Mouse (Mus musculus) kidney, postnatal 0 days (tissue): ENCODE measurements around the gene BC049730. TPM values are rescaled to one million over a fixed set of nuclear protein-coding genes. Genes with fewer than 3 reads are reported as not detected.
"Not testable (repeated sequence)": the region's sequence is repeated elsewhere in the genome, so short reads cannot be mapped to it uniquely, and the experiment has no call there.

Source experiments
- ATAC-seq: fragments of 200-750 bp; cut with Nextera tagmentation; replicated peaks from 2 replicates; pipeline ENCODE4 v1.8.0; 2017; ENCODE audit warnings: low read depth, moderate number of reproducible peaks, moderate TSS enrichment, moderate library complexity; ENCODE audit not compliant: low FRiP score
- DNase-seq: peaks from one replicate; pipeline ENCODE4 v3.0.0-alpha.2; 2016; ENCODE audit warnings: low spot score
- H3K27ac ChIP-seq: fragments of 300-500 bp; sonication (generic); 2 replicates; pipeline ENCODE4 v1.5.1; 2014; ENCODE audit warnings: mild to moderate bottlenecking
- H3K27me3 ChIP-seq: fragments of 300-500 bp; sonication (generic); 2 replicates; pipeline ENCODE4 v1.6.1; 2014; ENCODE audit warnings: low read length, mixed read lengths; ENCODE audit not compliant: insufficient read depth
- H3K36me3 ChIP-seq: fragments of 300-500 bp; sonication (generic); 2 replicates; pipeline ENCODE4 v1.6.1; 2014; ENCODE audit warnings: low read length, mixed read lengths; ENCODE audit not compliant: insufficient read depth
- H3K4me1 ChIP-seq: fragments of 300-500 bp; sonication (generic); replicated peaks from 2 replicates; pipeline ENCODE4 v1.6.1; 2014; ENCODE audit warnings: antibody characterized with exemption, low read length, mixed read lengths; ENCODE audit not compliant: insufficient read depth
- H3K4me2 ChIP-seq: fragments of 300-500 bp; sonication (generic); 2 replicates; pipeline ENCODE4 v1.6.1; 2014; ENCODE audit warnings: mild to moderate bottlenecking, low read length, moderate library complexity, mixed read lengths
- H3K4me3 ChIP-seq: fragments of 300-500 bp; sonication (generic); replicated peaks from 2 replicates; pipeline ENCODE4 v1.5.1; 2014; ENCODE audit warnings: low read depth, low read length
- H3K9ac ChIP-seq: fragments of 300-500 bp; sonication (generic); 2 replicates; pipeline ENCODE4 v1.6.1; 2014; ENCODE audit warnings: low read depth, low read length
- H3K9me3 ChIP-seq: fragments of 300-500 bp; sonication (generic); replicated peaks from 2 replicates; pipeline ENCODE4 v1.6.1; 2016; ENCODE audit warnings: low read length, inconsistent platforms, mixed read lengths
- CTCF ChIP-seq: IDR thresholded peaks from 2 replicates; pipeline ENCODE4 v1.5.1; 2016; ENCODE audit warnings: antibody characterized with exemption, low read depth, mild to moderate bottlenecking, moderate library complexity
- WGBS: fragments of 180-500 bp; shearing (Covaris S2); extraction: QIAGEN DNeasy Blood & Tissue Kit; methylation state at CpG from one replicate; pipeline ENCODE4 v1.1.7; 2014; 5-methylcytosine and 5-hydroxymethylcytosine counted together
- polyA plus RNA-seq: library from polyadenylated mRNA; unstranded; fragments of >200 nt; fragmentation: Nextera tagmentation; extraction: Ambion mirVana; gene quantifications from 2 replicates; pipeline ENCODE4 v1.2.1, GENCODE M21; 2015

BC049730 gene
- polyA plus RNA-seq, 1 experiment from 2014 or later: not detected

DNA sequence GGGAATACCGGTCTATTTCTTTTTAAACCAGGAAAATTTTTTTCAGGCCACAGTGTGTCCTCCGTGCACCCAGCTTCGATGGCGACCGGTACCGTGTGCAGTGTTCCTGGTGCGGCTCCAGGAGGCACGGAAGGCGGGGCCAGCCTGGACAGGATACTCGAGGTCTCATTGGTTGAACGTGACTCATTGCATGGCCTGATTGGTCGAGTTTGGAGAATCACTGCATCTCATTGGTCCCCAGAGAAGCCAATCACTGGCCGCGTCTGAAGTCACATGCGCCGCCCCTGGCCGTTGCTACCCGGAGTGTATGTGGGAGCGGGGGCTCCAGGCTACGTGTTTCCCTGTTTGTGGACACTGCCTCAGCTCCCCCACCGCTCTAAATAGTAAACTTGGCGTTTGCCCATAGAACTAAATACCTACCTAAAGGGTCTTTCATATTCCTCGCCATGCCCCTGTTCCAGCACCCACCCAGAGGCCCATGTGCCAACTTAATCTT is 37.0 kb upstream of the BC049730 start:
- H3K9ac ChIP-seq: no peak overlapping the region
- no peak for TF ChIP-seq CTCF
- no peaks in the 10 kb centered on the region for H3K4me1 ChIP-seq
- H3K27ac ChIP-seq: no peak overlapping the region
- WGBS: 93% methylated on average over 23 of the region's 23 CpGs
- no peaks in the 10 kb centered on the region for H3K27me3 ChIP-seq
- no peak for DNase-seq
- H3K9me3 ChIP-seq: no peaks in the 10 kb centered on the region
- no peaks in the 10 kb centered on the region for H3K36me3 ChIP-seq
- H3K4me2 ChIP-seq: no peak overlapping the region
- no peak overlapping the region for H3K4me3 ChIP-seq
- no peak for ATAC-seq

GRCm38 (mm10) chr7:24676575-24676974 is 32.5 kb upstream of the BC049730 start, which contains the start of gene Tex101:
Gene Tex101 (minus strand): TSS chr7:24676675.
- H3K9ac ChIP-seq: no peak within 1 kb of the TSS
- DNase-seq (no peak), ATAC-seq (no peak)
- TF ChIP-seq CTCF: no peak
- no peaks in the 10 kb centered on the region for H3K9me3 ChIP-seq
- H3K4me2 ChIP-seq: no peak within 1 kb of the TSS
- 86% methylated on average over 9 of the region's 9 CpGs for WGBS
- H3K27ac ChIP-seq: no peak within 1 kb of the TSS
- no peaks in the 10 kb centered on the region for H3K4me1 ChIP-seq
- no peaks in the 10 kb centered on the region for H3K27me3 ChIP-seq
- no peak within 1 kb of the TSS for H3K4me3 ChIP-seq
- H3K36me3 ChIP-seq: no peaks in the 10 kb centered on the region

- not testable (repeated sequence) for H3K9me3 ChIP-seq, H3K4me1 ChIP-seq, DNase-seq, H3K27me3 ChIP-seq, H3K4me2 ChIP-seq, H3K9ac ChIP-seq, H3K4me3 ChIP-seq, ATAC-seq, H3K36me3 ChIP-seq, H3K27ac ChIP-seq
- 82% methylated on average over 7 of the region's 7 CpGs for WGBS
- peak; percentile 15; the same call in 1 of the 2 replicates for TF ChIP-seq CTCF
Observed at GRCm38 (mm10) chr7:24684121-24684520, 24.9 kb upstream of the BC049730 start.

- not testable (repeated sequence) for ATAC-seq
- 93% methylated on average over 10 of the region's 10 CpGs for WGBS
Observed at GRCm38 (mm10) chr7:24687519-24687918, 21.5 kb upstream of the BC049730 start.

GRCm38 (mm10) chr7:24692693-24693092 is 16.3 kb upstream of the BC049730 start:
- not testable (repeated sequence) for H3K4me1 ChIP-seq, H3K27ac ChIP-seq, H3K4me2 ChIP-seq, H3K9ac ChIP-seq, H3K9me3 ChIP-seq, ATAC-seq, DNase-seq, H3K27me3 ChIP-seq, H3K4me3 ChIP-seq, H3K36me3 ChIP-seq
- 51% methylated on average over 2 of the region's 3 CpGs for whole genome bisulfite sequencing

More at GRCm38 (mm10) chr7:24687519-24687918, 21.5 kb upstream of the BC049730 start:
- not testable (repeated sequence) for H3K27me3 ChIP-seq, H3K36me3 ChIP-seq, H3K4me2 ChIP-seq, H3K9ac ChIP-seq, H3K4me1 ChIP-seq, DNase-seq, H3K4me3 ChIP-seq, H3K9me3 ChIP-seq, H3K27ac ChIP-seq

GRCm38 (mm10) chr7:24697891-24698290 is 11.2 kb upstream of the BC049730 start:
- H3K36me3 ChIP-seq, H3K4me3 ChIP-seq, H3K9me3 ChIP-seq, H3K4me1 ChIP-seq, H3K9ac ChIP-seq, H3K27me3 ChIP-seq, DNase-seq, H3K27ac ChIP-seq, H3K4me2 ChIP-seq, ATAC-seq: not testable (repeated sequence)
- 89% methylated on average over 4 of the region's 4 CpGs for WGBS

GRCm38 (mm10) chr7:24702841-24703240 is 6.2 kb upstream of the BC049730 start:
- not testable (repeated sequence) for H3K4me1 ChIP-seq, H3K9me3 ChIP-seq, H3K36me3 ChIP-seq, H3K9ac ChIP-seq, ATAC-seq, H3K4me2 ChIP-seq, H3K27ac ChIP-seq, H3K27me3 ChIP-seq, H3K4me3 ChIP-seq, DNase-seq
- 82% methylated on average over 9 of the region's 9 CpGs for WGBS
